Mouse (Mus musculus): ENCODE measurements around the gene Runx1.

Gene Runx1

GRCm38 (mm10) chr16:92743755-92744154, 82.2 kb downstream of the Runx1 start:
- no peak for DNase-seq

- no peak for DNase-seq
Measured at GRCm38 (mm10) chr16:92741342-92741741, 84.6 kb downstream of the Runx1 start.

- DNase-seq: no peak
Measured at GRCm38 (mm10) chr16:92740541-92740940, 85.4 kb downstream of the Runx1 start.

GRCm38 (mm10) chr16:92739997-92740396, 86.0 kb downstream of the Runx1 start:
- no peak for DNase-seq

- no peak for DNase-seq
Measured at GRCm38 (mm10) chr16:92739071-92739793, 86.7 kb downstream of the Runx1 start.

GRCm38 (mm10) chr16:92738476-92739010, 87.4 kb downstream of the Runx1 start:
- DNase-seq: no peak

GRCm38 (mm10) chr16:92726870-92727269, 99.1 kb downstream of the Runx1 start:
- DNase-seq: no peak

GRCm38 (mm10) chr16:92724526-92724925, 101.4 kb downstream of the Runx1 start:
- no peak for DNase-seq

- no peak for DNase-seq
Measured at GRCm38 (mm10) chr16:92720678-92721077, 105.3 kb downstream of the Runx1 start.

- no peak for DNase-seq
Measured at GRCm38 (mm10) chr16:92719725-92720124, 106.2 kb downstream of the Runx1 start.

GRCm38 (mm10) chr16:92715599-92716483, 110.1 kb downstream of the Runx1 start:
- DNase-seq: no peak

- no peak for DNase-seq
Measured at GRCm38 (mm10) chr16:92710161-92710560, 115.8 kb downstream of the Runx1 start.

- DNase-seq: no peak
Measured at GRCm38 (mm10) chr16:92708718-92709117, 117.2 kb downstream of the Runx1 start.

GRCm38 (mm10) chr16:92707712-92708111, 118.2 kb downstream of the Runx1 start:
- DNase-seq: no peak

GRCm38 (mm10) chr16:92707146-92707545, 118.8 kb downstream of the Runx1 start:
- no peak for DNase-seq

GRCm38 (mm10) chr16:92705564-92706458, 120.1 kb downstream of the Runx1 start:
- DNase-seq: peak; percentile 16

GRCm38 (mm10) chr16:92703850-92704249, 122.1 kb downstream of the Runx1 start:
- no peak for DNase-seq

GRCm38 (mm10) chr16:92699531-92700397, 126.2 kb downstream of the Runx1 start:
- DNase-seq: no peak

GRCm38 (mm10) chr16:92698612-92698998, 127.3 kb downstream of the Runx1 start:
- DNase-seq: peak; percentile 93

- DNase-seq: peak; percentile 22
Measured at GRCm38 (mm10) chr16:92697737-92698611, 128.0 kb downstream of the Runx1 start.

Data from right cerebral cortex, postnatal 4 days (tissue).